Mouse (Mus musculus) spleen, postnatal 10 days (tissue): ENCODE results near the gene 4930402F06Rik.
A peak's percentile ranks its signal among the peaks of the same experiment; 100 is the strongest.

ENCODE experiments used
- DNase-seq, 2 experiments: peaks; one replicate each; pipeline ENCODE4 v3.0.0; 2021 to 2022; ENCODE audit warnings: low spot score in 2 of 2

4930402F06Rik gene

GRCm38 (mm10) chr2:35417231-35417630 lies 20.3 kb upstream of the 4930402F06Rik start:
- DNase-seq: no peak

GRCm38 (mm10) chr2:35416473-35416872 lies 19.5 kb upstream of the 4930402F06Rik start:
- no peak for DNase-seq

- DNase-seq: no peak
Observed at GRCm38 (mm10) chr2:35412810-35413209, 15.8 kb upstream of the 4930402F06Rik start.

- DNase-seq: no peak
Observed at GRCm38 (mm10) chr2:35412246-35412645, 15.3 kb upstream of the 4930402F06Rik start.

- DNase-seq: no peak
Observed at GRCm38 (mm10) chr2:35411640-35412190, 14.7 kb upstream of the 4930402F06Rik start.

- no peak for DNase-seq
Observed at GRCm38 (mm10) chr2:35409466-35409865, 12.5 kb upstream of the 4930402F06Rik start.

GRCm38 (mm10) chr2:35408409-35409110 lies 11.6 kb upstream of the 4930402F06Rik start:
- no peak for DNase-seq

- DNase-seq: no peak
Observed at GRCm38 (mm10) chr2:35407878-35408277, 10.9 kb upstream of the 4930402F06Rik start.

GRCm38 (mm10) chr2:35407266-35407665 lies 10.3 kb upstream of the 4930402F06Rik start:
- no peak for DNase-seq

GRCm38 (mm10) chr2:35406611-35407010 lies 9.6 kb upstream of the 4930402F06Rik start:
- no peak for DNase-seq

GRCm38 (mm10) chr2:35402391-35402790 lies 5.4 kb upstream of the 4930402F06Rik start:
- DNase-seq: no peak

GRCm38 (mm10) chr2:35400739-35401138 lies 3.8 kb upstream of the 4930402F06Rik start:
- no peak for DNase-seq

GRCm38 (mm10) chr2:35398184-35398828 lies 1.3 kb upstream of the 4930402F06Rik start:
- DNase-seq: no peak

- peak; percentile 50 to 76 for DNase-seq
Observed at GRCm38 (mm10) chr2:35397590-35398173, 707 bp upstream of the 4930402F06Rik start.

- DNase-seq: no peak
Observed at GRCm38 (mm10) chr2:35385441-35385871, 11.5 kb downstream of the 4930402F06Rik start.

GRCm38 (mm10) chr2:35379306-35379705 lies 17.7 kb downstream of the 4930402F06Rik start:
- DNase-seq: no peak

GRCm38 (mm10) chr2:35377600-35377999 lies 19.4 kb downstream of the 4930402F06Rik start:
- DNase-seq: no peak

- DNase-seq: peak; percentile 48 to 78
Observed at GRCm38 (mm10) chr2:35373003-35373402, 24.0 kb downstream of the 4930402F06Rik start.

- DNase-seq: no peak
Observed at GRCm38 (mm10) chr2:35370686-35371085, 26.3 kb downstream of the 4930402F06Rik start.

GRCm38 (mm10) chr2:35367629-35368028 lies 29.3 kb downstream of the 4930402F06Rik start, which contains the start of gene 4930568D16Rik:
Gene 4930568D16Rik, minus strand, starts transcription at chr2:35367729.
- no peak for DNase-seq

- DNase-seq: no peak
Observed at GRCm38 (mm10) chr2:35349184-35349583, 47.8 kb downstream of the 4930402F06Rik start.

- DNase-seq: no peak
Observed at GRCm38 (mm10) chr2:35345984-35346383, 51.0 kb downstream of the 4930402F06Rik start.
